Mouse (Mus musculus): ENCODE measurements around the gene Oas1h.
"Not testable (repeated sequence)": the region's sequence is repeated elsewhere in the genome, so short reads cannot be mapped to it uniquely, and the experiment has no call there.

Gene Oas1h

DNA sequence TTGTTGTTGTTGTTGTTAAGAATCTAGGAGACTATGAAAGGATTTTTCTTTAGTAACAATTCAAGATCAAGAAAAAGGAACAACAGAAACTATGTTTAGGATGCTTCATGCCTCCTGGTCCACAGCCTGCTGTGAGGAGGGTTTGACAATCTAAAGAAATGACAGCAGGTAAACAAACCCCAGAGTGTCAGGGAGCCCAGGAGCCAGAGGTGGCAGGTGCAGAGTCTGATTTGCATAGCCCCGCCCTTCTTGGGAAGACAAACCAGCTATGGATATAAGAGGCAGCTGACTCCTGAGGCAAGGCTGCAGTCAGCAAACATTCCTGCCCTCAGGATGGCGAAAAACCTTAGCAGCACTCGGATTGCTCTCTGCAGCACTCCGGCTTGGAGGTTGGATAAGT, at the start of gene Oas1h:
Gene Oas1h, plus strand, starts transcription at position 301 of the 400 bp plus-strand sequence.
- no peak for DNase-seq (ENCODE audit: low read depth)

DNA sequence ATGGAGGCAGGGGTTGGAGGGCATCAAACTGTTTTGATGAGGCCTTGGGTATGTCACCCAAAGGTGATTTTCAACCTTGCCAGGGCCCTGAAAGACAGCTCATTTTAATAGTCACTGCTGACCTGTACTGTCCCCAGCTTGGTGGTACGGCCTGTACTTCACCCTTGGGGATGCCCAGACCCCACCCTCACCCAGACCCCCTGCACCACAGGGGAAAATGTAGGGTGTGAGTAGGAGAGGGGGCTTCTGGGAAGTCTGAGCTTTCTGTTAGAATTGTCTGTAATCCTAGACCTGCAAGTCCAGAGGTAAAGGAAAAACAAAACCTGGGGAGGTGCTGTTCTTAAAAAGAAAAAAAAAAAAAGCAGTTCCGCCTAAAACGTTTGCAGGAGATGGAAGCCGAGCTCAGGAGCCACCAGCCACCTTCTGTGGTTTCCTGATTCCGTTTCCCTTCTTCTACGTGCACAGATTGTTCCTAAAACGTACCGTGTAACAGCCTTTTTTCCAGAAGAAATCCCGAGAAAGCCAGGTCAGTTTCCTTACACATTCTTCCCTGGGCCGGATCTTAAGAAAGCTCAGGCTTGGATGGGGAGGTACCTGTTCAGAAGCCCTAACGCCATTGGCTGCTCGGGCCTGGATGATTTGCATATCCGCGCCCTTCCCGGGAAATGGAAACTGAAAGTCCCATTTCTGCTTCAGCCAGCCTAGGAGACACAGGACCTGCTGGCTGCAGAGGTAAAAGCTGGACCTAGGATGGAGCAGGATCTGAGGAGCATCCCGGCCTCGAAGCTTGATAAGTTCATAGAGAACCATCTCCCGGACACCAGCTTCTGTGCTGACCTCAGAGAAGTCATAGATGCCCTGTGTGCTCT, 49.0 kb upstream of the Oas1h start, which contains the start of gene Oas1c:
Gene Oas1c, minus strand, starts transcription at position 564 of the 869 bp plus-strand sequence.
- peak; percentile 90 for DNase-seq (ENCODE audit: low read depth)

DNA sequence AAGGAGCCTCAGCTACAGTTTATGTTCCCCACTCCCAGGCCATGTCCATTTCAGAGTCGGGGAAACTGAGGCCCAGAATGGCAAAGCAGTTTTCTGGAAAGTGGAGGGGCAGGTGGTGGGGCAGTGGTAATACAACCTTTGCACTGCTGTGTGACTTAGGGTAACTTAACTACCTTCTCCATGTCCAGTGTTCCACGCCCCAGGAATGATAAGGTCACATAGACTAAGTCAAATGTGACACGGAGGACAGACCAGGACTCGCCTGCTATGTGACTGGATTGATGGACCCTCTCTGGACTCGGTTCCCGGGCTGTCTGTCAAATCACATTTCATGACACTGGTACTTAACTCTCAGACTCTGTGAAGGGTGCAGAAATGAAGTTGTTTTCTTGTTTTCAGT, 48.2 kb upstream of the Oas1h start:
- DNase-seq (ENCODE audit: low read depth): peak; percentile 26

DNA sequence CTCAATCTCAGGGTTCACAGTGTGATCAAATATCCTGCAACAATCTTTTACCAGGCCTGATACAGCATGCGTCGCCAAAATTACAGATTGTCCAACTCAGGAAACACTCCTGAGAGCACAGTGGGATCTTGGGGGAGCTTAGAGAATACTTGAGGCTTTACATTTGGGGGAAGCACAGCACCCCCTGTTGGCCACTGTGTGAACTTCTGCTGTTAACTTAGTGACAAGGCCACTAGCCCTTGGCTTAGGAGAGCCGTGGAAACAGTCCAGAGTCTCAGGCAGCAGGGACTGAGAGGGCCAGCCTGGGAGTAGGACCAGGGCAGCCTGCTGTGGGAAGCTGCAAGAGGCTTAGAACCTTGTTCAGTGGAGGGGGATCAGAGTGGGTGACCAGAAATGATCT, 45.3 kb upstream of the Oas1h start:
- DNase-seq (ENCODE audit: low read depth): peak; percentile 82

DNA sequence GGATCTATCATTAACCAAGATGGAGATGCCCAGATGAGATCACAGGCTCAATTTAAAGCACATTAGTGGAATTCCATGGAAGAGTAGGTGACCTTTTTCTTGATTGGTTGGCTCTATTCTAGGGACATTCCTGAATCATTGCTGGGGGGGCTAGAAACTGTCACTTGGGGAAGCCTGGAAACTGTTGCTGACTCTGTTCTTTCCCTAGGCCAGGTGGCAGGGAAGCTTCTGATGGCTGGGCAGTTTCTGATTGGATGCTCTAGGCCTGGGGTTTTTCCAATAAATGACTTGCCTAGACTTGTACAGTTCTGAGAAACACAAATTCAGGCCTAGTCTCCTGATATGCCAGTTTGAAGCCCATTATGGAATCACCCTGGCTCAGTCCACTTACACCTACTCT, 42.2 kb upstream of the Oas1h start:
- DNase-seq (ENCODE audit: low read depth): no peak

DNA sequence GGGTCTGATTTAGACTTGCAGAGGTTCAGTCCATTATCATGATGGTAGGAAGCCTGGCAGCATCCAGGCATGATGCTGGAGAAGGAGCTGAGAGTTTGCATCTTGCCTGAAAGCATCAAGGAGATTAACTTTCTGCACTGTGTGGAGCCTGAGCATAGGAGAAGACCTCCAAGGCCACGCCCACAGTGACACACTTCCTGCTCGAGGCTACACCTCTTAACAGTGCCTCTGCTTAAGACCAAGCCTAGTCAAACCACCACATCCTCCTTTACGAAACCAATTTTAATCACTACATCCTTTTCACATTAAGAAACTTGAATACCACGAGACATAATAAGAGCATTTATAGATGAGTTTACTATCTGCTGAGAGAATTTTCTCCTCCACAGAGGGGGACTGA, 30.2 kb upstream of the Oas1h start:
- peak; percentile 85 for DNase-seq (ENCODE audit: low read depth)

DNA sequence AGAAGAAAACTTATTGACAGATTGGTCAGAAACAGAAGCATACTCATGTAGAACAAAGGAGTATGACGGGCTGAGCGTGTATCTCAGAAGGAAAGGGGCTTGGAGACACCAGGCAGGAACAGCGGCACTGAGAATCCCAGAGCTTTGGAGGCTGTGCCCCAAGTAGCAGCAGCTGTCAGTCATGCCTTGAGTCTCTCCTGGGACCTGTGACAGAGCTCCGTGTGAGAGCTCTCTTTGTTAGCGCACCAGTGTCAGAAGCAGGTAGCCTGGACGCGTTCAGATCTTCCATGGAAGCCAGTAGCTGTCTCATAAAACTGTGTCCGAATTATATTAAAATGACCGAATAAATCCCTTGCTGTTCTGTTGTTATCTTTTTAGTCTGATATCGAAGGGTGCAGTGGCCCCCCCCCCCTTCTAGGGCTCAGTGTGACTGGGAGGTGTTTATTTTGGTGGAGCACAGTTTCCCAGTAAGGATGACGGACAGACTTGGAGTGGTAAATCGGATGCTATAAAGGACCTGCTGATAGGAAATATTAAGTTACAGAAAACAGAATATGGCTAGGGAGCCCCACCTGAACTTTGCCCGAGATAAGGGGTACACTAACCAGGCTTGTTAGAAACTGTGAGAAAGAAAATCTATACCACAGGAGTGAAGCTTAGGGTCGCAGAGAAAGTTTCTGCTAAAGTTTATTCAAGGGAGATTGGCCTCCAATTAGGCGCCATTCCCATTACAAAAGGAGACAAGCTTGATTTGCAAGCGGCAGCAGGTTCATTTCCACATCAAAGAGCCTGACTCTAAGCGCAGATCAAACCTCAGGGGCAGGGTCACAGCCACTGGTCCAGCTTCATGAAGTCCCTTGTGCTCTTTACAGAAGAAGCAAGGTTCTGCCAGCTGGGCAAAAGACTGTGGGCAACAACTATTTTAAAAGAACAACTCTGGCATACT, 27.6 kb upstream of the Oas1h start:
- DNase-seq (ENCODE audit: low read depth): no peak

DNA sequence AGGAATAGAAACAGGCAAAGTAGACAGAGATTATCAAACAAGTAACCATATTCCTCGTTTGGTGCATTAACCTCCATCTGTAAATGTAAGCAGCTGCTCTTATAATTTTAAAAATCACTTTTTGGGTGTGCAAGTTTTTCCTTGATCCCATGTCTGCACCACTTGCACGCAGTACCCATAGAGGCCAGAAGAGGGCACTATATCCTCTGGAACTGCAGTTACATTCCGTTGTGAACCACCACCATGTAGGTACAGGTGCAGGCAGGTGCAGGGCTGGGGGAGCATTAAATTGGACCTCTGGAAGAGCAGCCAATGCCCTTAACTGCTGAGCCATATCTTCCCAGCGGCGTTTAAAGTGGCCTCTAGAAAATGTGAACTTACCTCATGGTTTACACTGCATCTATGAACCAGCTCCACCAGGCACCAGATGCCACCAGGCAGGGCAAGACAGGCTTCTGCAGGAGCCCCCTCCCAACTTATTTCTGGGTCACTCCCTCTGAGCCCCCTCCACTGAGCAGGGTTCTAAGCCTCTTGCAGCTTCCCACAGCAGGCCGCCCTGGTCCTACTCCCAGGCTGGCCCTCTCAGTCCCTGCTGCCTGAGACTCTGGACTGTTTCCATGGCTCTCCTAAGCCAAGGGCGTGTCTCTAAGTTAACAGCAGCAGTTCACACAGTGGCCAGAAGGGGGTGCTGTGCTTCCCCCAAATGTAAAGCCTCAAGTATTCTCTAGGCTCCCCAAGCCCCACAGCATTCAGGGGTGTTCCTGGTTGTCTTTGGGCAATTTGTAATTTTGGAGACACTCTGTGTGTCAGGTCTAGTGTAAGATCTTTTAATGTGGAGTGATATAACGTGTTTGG, 24.3 kb upstream of the Oas1h start:
- peak; percentile 80 for DNase-seq (ENCODE audit: low read depth)

DNA sequence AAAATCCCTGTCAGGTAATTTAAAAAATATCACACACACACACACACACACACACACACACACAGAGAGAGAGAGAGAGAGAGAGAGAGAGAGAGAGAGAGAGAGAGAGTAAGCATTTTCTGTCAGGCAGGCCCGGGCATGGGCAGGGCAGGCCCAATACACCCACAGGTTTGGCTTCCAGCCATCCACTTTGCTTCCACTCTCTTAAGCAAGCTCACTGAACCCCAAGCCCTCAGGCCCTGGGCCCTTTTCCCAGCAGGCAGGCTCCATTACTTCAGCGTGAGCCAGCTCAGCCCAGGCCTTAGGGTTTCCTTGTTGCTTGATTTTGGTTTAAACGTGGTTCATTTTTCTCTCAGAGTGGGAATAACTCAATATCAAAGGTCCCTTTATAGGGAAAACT, 16.5 kb upstream of the Oas1h start:
- DNase-seq (ENCODE audit: low read depth): no peak

DNA sequence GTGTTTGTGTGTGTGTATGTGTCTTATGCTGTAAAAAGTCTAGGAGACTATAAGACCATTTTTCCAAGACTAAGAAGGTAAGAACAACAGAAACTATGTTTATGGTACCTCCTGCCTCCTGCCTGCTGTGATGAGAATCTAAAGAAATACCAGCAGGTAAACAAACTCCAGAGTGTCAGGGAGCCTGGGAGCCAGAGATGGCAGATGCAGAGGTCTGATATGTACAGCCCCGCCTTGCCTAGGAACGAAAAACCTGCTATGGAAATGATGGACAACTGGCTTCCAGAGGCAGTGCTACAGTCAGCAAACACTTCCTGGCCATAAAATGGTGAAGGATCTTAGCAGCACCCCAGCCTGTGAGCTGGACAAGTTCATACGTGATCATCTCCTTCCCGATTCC, 14.2 kb upstream of the Oas1h start, which contains the start of gene Oas1f:
Gene Oas1f, plus strand, starts transcription at position 301 of the 400 bp plus-strand sequence.
- no peak for DNase-seq (ENCODE audit: low read depth)

DNA sequence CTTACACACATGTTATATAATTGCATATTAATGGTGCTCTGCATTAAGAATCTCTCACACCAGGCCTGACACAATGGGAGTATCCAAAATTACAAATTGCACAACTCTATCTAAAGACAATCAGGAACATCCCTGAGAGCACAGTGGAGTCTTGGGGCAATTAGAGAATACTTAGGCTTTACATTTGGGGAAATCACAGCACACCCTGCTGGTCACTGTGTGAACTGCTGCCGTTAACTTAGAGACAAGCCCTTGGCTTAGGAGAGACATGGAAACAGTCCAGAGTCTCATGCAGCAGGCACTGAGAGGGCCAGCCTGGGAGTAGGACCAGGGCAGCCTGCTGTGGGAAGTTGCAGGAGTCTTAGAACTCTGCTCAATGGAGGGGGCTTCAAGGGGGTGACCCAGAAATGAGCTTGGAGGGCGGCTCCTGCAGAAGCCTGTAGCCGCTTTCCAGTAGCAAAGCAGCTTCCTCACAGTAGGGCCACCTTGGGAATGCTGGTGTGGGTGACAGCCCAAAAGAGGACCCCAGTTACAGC, 11.6 kb upstream of the Oas1h start:
- DNase-seq (ENCODE audit: low read depth): peak; percentile 80

DNA sequence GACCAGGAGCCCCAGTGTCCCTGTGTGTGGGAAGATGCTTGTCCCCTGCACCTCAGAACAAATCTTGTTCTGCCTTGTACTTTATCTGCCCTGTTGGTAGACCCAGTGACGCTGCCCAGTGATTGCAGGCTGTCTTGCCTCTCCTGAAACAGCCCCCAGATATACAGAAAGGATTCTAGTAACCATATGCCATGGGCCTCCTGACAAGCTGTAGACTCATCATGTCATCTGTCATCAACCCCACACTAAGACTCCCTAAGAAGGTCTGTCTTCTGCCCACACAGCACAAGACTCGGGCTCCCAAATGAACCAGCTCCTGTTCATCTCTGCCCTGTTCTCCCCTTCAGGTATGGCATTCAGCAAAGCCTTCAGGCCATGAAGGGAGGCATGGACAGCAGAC, 2.0 kb upstream of the Oas1h start:
- no peak for DNase-seq (ENCODE audit: low read depth)

DNA sequence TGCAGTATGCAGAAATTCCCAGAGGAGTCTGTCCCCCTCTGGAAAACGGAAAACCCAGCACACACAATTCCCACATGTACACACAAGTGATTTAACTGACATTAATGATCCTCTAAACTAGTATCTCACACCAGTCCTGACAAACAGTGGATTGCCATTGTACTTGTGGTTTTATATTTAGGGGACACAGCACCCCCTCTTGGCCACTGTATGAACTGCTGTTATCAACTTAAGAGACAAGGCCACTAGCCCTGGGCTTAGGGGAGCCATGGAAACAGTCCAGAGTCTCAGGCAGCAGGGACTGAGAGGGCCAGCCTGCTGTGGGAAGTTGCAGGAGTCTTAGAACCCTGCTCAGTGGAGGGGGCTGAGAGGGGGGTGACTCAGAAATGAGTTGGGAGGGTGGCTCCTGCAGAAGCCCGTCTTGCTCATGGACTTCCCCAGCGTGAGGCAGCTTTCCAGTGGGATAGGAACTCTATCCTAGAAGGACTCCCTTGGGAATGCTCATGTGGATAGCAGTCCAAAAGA, 4.2 kb downstream of the Oas1h start:
- peak; percentile 66 for DNase-seq (ENCODE audit: low read depth)

DNA sequence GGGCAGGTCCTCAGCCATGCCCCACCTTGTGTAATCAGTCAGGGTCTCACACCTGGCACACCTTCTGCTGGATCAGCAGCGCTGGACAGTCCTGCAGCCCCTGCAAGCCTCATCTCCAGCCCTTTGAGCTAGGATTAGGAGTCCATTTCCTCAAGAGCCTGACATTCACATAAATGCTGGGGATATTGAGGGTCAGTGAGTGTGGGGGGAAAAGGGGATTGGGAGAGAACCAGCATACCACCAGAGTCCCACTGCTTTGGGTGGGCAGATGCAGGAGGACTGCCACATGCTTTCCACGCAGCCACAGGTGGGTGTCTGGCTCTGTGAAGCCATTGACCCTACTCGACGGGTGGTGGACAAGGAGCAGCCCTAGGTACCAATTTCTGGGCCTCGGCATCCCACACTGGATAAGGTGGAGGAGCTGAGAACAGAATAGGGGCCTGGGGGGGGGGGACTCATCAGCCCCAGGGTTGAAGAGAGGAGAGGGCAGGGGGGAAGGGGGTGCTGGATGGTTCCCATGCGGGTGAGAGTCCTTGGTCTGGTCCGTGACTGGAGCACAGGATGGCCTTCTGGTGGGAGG, 8.3 kb downstream of the Oas1h start:
- DNase-seq (ENCODE audit: low read depth): no peak

DNA sequence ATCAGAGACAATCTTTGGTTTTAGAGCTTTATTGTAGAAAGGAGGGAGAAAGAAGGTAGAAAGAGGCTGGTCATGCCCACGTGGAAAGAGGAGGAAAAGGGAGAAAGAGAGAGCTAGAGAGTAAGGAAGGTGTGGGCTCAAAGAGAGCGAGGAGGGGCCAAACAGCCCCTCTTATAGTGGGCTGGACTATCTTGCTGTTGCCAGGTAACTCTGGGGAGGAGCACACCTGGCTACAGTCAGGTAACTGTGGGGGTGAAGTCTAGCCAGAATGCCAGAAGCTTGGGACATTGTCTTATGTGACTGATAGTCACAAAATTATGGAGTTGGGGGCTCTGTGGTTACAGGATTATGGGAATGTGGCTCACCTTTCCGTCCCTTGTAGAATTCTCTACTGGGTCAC, 8.9 kb downstream of the Oas1h start:
- DNase-seq (ENCODE audit: low read depth): no peak

DNA sequence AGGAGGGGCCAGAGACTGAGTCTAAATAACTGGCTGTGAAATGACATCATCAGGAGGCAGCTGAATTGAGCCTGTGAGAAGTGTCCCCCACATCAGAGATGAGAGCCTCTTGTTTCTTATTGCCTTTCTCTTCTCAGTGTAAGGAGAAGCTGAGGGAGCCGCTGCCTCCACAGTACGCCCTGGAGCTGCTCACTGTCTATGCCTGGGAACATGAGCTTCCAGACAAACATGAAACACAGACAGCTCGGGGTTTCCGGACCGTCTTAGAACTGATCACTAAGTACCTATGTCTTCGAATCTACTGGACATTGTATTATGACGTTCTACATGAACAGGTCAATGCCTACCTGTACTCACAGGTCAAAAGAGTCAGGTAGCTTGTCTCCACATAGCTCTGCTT, 9.6 kb downstream of the Oas1h start:
- DNase-seq (ENCODE audit: low read depth): no peak

DNA sequence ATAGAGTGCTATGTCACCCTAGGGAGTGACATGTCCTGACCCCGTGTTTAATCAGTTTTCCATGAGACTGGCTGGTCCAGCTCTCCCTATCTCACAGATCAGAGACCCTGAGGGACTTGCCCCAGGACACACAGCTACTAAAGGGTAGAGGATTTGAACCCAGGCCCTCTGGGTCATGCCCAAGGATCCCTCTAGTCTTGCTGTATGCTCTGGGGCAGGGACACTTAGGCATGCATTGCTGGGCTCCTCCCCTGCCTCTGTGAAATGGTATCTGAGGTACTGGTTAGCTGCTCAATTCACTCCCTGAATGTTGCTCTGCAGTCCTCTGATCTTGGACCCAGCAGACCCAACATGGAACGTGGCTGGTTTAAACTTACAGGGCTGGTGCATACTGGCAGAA, 10.2 kb downstream of the Oas1h start:
- DNase-seq (ENCODE audit: low read depth): no peak

DNA sequence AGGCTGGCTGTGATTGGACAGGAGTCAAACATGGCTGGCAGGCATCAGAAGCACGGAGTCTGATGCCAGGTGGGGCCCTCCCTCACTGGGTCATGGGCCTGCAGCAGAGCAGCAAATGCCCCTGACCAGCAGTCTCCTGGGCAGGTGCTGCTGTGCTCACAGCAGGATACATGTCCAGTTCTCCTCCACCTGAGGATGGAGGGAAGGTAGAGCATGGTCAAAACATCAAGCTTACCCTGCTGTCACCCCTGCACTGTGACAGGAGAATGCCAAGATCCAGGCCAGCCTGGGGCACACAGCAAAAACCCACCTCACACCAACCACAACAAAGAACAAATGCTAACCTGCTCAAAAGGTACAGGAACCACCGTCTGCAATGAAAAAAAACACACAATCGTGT, 15.6 kb downstream of the Oas1h start:
- DNase-seq (ENCODE audit: low read depth): not testable (repeated sequence)

DNA sequence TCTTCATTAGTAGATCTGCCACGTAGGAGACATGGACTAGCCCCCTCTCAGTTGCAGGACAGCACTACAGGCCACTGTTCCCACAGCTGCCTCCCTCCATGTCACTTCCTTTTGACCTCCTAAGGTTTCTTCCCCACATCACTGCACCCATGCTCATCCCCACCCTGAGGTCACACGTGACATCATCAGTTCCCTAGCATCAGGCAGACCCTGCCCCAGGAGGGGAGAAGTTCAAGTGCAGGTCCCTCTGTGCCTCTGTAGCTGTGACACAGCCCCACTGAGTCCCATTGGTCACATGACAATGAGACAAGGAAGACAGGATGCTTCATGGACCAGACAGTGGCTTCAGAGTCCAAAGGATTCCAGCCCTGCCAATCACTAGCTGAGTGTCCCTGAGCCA, 16.2 kb downstream of the Oas1h start:
- not testable (repeated sequence) for DNase-seq (ENCODE audit: low read depth)

DNA sequence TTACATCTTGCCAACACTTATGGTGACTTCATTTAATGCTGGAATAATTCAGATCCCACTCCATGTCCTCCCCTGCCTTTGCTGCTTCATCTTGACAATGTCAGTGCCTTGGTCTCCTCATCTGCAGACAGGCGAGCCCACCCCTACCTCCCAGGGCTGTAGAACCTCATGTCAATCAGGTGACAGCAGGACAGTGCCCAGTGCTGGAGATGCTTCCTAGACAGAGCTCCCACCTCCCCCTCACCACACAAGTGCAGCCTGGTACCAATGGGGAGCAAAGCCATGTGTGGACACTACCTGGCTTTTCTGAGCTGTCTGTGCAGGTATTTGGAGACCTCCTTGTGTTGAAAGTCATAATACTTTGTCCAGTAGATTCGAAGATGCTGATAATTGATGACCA, 17.6 kb downstream of the Oas1h start:
- not testable (repeated sequence) for DNase-seq (ENCODE audit: low read depth)

DNA sequence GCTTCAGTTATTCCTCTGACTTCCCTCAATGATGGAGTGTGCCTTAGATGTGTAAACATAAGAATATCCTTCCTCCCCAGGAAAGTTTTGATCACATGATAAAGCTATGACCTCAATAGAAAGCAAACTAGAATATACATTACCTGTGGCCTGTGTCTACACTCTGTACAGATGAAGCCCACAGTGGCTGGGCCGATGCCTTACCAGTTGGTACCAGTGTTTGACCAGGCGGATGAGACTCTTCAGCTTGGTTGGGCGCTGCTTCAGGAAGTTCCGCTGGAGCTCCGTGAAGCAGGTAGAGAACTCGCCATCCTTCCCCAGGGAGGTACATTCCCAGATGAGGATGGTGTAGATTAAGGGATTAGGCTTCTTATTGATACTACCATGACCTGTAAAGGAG, 20.5 kb downstream of the Oas1h start:
- not testable (repeated sequence) for DNase-seq (ENCODE audit: low read depth)

All from naive thymus-derived CD4-positive, alpha-beta T cell, adult 2 months (primary cell).